Mouse (Mus musculus): Measurements from ENCODE around the gene Ephx1. TPM values are rescaled to one million over a fixed set of nuclear protein-coding genes. Genes with fewer than 3 reads are reported as not detected.
"Not testable (repeated sequence)": the region's sequence is repeated elsewhere in the genome, so short reads cannot be mapped to it uniquely, and the experiment has no call there.

Gene Ephx1
- total RNA-seq, 2 experiments from 2014 or later, result 17.0 to 19.1 TPM

DNA sequence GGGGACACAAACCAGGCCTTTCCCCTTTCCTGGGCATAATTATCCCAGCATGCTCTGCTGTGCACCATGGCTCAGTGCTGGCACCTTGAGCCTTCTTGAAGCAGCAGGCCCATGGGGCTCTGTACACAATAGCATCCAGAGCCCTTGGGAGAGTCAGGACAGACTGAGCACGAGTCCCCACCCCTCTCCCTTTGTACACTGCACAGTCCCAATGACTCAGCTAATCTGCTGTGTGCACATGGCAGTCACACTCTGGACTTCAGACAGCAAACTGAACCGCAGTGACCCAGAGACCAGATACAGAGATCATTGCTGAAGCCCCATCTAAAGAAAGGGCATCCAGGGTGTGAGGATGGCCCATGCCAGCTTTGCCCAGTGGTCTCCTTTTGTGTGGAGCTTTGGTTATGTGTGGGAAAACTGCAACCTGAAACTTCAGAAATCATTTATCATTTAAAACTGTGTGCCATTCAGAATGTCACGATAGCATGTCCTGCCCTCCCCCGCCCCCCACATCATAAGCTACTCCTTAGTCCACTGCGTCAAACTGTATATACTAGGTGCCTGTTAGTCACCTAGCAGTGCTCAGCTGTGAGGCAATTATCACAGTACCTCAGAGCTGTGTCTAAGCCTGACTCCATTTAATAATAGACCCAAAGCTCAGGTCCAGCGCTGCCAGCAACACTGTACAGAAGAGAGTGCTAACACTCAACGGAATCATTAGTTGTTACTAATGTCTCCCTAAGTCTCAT, 39.2 kb downstream of the Ephx1 start:
- intact Hi-C loops (cut with DNase I), result not testable (repeated sequence)

DNA sequence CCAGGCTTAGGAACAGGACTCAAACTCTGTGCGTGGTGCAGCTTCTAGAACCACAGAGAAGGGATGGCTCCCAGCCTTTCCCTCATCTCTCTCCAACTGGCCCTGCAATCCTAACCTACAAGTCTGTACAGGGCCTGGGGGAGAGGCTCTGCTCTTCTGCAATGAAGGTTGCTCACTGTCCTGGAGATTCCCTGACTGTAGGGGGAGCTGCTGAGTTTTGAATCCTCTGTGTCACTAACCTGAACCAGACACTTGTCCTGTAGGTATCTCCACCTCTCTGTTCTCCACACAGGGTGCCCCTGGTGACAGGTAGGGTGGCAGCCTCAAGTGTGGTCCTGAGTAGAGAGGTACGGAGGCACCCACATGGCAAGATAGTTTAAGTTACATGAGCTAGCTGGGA, 40.2 kb downstream of the Ephx1 start:
- DNase-seq (ENCODE audit: low spot score in 2 of 2), result no peak
- intact Hi-C loops (cut with DNase I), result no loop called here

More for the DNA sequence above, 39.2 kb downstream of the Ephx1 start:
- DNase-seq (ENCODE audit: low spot score in 2 of 2), result not testable (repeated sequence)

DNA sequence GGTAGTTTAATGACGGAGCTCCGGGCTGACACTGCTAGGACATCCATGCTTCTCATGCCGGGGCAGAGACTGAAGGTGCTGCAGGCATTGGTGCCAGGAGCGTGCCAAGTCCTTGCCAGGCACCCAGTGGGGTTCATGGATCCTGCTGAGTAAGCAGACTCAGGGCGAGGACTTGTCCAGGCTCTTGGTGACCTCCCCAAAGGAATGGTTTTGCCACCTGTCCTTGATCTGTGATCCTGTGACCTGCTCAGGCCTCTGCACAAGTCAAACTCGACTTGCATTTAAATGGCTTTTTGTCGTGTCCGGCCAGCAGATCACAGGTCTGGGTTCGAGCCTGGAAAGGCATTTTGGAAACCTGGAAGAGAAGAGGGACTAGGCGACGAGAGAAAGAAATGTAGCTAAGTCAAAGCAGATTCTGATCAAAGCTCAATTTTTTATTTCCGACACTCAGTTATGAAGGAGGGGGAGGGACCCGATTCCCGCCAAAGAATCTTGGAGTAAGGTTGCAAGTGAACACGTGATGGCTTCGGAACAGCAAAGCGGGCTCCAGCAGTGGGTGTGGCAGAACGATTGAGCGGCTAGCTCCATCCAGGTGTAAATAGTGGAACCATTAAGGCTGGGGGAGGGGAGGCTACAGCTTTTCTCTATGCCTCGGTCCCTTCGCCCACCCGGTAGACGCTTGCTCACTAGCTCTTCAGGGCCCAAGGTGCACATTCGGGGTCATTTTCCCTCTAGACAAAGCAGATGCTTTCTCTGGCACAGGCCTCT, 41.0 kb downstream of the Ephx1 start:
- intact Hi-C loops (cut with DNase I), result no loop called here
- no peak for DNase-seq (ENCODE audit: low spot score in 2 of 2)

DNA sequence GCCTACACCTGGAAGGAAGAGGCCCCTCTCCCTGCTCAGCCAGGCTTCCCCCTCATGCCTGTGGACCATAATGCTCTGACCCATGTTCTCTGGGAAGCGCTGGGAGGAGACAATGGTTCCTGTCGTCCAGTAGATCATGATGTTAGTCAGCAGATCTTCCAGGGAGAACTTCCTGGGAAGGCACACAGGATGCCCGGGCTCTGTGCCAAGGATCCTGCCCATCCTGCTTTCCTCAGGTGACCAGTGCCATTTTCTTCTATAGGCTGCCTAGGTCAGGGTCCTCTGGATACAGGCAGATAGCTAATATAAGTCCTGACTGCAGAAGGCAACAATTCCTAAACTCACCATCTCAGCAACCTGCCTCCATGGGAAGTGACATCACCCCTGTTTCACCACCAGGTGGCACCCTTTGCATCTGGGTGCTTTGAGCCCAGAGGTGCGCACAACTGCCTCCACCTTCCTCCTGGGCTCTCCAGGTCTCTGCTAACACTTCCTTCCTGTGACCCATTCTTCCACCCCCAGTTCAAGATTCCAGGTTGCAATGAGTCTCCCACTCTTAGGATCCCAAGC, 44.5 kb downstream of the Ephx1 start:
- DNase-seq (ENCODE audit: low spot score in 2 of 2), result no peak
- intact Hi-C loops (cut with DNase I), result no loop called here

DNA sequence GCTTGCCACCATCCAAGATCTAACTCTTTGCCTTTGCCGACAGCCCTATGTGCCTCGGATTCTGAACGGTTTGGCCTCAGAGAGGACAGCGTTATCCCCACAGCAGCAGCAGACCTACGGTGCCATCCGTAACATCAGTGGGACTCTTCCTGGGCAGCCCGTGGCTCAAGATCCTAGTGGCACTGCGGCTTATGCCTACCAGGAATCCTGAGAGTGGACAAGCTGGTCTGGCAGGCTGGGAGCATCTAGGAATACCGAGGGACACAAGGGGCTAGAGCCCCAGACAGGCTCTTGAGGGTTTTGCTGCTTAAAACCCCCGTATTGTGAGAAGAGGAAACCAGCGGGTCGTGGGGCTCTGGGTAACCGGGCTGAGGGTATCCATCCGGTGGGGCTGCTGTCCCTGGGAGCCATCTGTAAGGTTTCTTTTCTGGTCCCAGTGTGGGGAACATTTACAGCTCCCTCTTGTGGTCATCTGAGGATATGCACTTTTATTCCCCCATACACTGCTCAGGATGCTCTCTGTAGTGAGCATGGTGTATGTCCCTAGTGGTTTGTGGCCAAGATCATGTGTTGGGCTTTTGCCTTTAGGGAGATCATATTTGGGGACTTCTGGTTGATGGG, 46.5 kb downstream of the Ephx1 start:
- peak; percentile 51 to 61 for DNase-seq (ENCODE audit: low spot score in 2 of 2)
- intact Hi-C loops (cut with DNase I), result loop anchor here (1.0 kb wide), 1 partner anchor 74 kb away; no protein-coding TSS in a partner anchor

DNA sequence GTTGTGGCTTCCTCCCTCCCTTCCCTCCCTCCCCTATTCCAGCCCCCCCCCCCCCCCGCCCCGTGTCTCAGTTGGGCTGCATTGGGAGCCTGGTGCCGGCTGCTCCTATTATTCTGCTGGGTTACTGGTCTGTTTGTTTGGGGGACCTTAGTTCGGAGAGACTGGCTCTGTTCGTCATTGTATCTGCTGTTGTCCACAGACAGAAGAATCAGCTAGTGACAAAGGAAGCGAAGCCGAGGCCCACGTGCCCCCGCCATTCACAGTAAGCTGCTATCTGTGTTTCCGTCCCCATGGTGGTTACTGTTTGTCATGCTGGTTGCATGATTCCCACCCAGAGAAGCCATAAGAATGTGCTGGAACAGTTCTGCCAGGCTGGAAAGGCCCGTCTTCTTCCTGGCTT, 47.8 kb downstream of the Ephx1 start:
- intact Hi-C loops (cut with DNase I), result no loop called here
- DNase-seq (ENCODE audit: low spot score in 2 of 2), result no peak

DNA sequence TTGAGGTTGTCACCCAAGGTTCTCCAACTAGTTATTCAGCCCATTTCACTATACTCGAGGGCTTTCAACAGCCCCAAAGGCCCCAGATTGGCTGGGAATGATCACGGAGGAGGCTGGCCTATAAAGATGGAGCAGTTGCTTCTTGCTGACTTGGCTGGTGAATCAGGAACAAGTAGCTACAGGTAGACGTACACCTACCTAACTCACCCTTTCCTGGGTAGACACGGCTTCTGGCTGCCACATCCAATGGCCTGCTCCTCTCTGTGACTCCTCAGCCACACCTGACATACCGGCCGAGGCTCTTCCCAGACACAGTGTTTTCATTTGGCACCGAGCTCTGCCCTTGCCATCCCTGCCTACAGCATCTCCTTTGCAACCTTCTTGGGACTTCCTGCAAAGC, 53.4 kb downstream of the Ephx1 start:
- intact Hi-C loops (cut with DNase I), result no loop called here
- no peak for DNase-seq (ENCODE audit: low spot score in 2 of 2)

DNA sequence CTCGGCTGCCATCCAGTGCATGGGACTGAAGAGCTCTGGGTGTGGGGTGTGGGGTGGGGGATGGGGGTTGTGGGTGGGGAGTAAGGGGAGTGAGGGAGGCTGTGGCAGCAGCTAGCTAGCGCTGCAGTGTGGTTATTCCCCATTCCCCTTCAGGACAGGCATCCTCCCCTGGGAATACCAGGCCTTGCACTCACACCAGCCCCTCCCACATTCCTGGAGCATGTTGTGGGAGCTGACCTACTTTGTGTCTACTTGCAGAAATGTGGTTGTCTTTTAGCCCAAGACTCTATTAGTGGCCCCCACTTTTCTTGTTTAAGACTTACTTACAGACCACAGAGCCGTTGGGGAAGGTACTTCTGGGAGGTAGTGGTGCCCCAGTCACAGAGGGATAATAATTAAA, 54.2 kb downstream of the Ephx1 start:
- DNase-seq (ENCODE audit: low spot score in 2 of 2), result no peak
- intact Hi-C loops (cut with DNase I), result no loop called here

DNA sequence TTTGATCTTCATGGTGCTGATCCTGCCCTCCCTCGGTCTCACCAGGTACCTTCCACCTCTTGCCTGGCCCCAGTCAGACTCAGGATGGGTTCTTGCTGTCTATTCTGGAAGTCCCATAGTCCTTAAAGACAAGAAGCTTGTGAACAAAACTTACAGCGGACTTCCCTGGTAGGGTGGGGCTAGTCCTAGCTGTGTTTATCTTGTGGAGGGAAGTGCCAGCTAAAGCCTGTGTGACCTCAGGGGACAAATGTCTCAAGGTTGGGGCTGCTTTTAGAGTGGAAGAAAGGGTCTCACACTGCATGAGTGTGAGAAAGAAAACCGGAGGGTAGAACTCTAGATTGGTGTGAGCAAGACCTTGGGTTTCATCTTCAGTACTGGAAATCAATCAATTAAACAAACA, 54.9 kb downstream of the Ephx1 start:
- intact Hi-C loops (cut with DNase I), result no loop called here
- DNase-seq (ENCODE audit: low spot score in 2 of 2), result no peak

DNA sequence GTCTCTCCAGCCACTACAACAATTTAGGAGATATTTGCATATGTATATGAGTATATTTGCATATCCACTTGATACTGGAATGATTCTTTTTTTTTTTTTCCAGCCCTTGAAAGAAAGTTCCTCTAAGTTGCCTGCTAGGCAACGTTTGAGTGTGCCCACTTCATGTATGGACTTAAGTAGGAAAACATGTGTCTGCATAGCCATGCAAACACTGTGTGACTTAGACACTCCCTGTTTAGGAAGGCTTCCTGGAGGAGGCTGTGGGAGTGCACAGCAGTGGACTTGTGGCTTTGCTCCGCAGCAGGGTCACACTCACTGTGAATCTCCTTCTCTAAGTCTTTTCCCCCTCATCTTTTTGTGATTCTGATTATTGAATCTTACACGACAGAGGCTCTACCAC, 61.9 kb downstream of the Ephx1 start:
- intact Hi-C loops (cut with DNase I), result no loop called here
- no peak for DNase-seq (ENCODE audit: low spot score in 2 of 2)

DNA sequence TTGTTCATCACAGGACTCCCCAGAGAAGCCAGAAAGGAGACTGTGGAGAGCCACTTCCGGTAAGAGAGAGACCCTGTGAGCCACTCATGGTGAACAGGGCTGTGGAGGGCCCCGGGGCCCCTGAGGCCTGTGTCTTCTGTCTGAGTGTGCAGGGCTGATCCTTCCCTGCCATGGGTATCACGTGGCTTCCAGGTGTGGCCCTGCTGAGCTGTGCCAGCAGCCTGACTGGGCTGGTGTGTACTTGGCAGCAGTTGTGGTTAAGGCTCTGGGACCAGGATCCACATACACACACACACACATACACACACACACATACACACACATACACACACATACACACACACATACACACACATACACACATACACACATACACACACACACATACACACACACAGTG, 62.7 kb downstream of the Ephx1 start:
- DNase-seq (ENCODE audit: low spot score in 2 of 2), result no peak
- intact Hi-C loops (cut with DNase I), result no loop called here

DNA sequence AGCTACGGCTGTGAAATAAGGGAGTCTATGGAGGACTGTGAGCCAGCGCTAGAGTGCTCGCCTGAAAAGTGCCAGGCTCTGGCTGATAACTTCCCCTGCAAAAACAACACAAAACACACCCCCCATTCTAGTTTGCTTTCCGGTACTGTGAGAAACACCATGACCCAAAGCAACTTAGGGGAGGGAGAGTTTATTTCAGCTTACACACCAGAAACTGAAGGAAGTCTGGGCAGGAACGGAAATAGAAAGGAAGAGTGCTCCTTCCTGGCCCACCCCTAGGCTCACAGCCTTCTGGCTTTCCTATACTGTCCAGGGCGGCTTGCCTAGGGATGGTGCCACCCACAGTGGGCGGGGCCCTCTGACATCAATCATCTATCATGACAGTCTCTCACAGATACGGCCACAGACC, 63.7 kb downstream of the Ephx1 start:
- no peak for DNase-seq (ENCODE audit: low spot score in 2 of 2)
- intact Hi-C loops (cut with DNase I), result no loop called here

DNA sequence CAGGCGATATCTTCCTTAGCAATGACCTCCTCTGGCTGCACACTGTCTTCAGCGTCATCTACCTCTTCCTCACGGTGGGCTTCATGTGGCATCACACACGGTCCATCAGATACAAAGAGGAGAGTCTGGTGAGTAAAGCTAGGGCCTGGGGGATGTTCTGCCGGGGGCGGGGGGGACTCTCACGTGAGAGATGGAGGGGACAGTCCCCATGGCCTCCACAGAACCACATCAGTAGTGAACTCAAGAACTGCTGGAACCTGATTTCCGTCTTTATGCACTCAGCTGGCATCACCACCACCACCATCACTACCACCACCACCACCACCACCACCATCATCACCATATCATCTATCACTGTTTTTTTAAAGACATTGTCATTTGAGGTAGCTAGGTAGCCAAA, 64.3 kb downstream of the Ephx1 start:
- intact Hi-C loops (cut with DNase I), result no loop called here
- no peak for DNase-seq (ENCODE audit: low spot score in 2 of 2)

DNA sequence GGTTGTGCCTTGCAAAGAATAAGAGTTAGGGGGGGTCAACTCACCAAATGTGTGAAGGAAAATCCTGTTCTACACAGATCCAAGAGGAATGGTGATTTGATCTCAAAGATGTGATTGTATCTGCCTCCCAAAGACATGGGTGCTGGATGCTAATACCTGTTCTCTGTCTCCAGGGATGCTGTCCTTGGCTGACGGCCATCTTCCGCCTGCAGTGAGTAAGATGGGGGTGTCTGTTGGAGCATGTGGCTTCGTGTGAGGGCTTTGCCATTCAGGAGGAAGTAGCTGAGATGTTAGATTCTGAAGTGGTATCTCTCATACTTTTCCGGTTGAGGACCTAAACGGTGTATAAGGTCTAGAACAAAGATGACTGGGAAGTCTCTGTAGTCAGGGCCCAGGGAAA, 67.9 kb downstream of the Ephx1 start:
- no peak for DNase-seq (ENCODE audit: low spot score in 2 of 2)
- intact Hi-C loops (cut with DNase I), result no loop called here

DNA sequence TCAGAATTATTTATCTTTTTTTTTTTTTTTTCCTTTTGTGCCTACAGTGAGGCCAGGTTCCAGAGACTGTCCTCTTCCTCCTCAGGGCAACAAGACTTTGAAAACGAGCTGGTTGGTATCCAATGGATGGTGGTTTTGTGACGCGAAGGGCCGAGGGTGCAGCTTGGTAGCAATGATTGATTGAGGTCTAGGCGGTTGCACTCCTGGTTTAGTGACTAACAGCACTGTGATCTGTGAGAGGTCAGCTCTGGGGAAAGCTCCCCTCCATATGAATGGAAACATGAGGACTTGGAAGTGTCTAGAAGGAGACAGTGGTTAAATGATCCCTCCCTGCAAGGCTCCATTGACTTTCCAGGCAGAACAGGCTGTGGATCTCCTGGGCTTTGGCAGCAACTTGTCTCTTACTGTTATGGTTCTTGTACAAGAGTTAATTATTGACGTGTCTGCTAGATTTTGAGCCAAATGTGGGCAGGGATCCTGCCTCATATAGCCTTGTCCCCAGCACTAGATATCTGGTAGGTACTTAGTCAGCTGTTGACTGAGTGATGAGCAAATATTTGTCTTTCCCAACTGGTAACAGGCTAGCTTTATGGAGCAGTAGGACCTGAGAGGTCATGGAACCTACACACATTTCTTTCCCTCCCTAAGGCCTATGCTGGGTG, 68.5 kb downstream of the Ephx1 start:
- DNase-seq (ENCODE audit: low spot score in 2 of 2), result no peak
- intact Hi-C loops (cut with DNase I), result no loop called here

DNA sequence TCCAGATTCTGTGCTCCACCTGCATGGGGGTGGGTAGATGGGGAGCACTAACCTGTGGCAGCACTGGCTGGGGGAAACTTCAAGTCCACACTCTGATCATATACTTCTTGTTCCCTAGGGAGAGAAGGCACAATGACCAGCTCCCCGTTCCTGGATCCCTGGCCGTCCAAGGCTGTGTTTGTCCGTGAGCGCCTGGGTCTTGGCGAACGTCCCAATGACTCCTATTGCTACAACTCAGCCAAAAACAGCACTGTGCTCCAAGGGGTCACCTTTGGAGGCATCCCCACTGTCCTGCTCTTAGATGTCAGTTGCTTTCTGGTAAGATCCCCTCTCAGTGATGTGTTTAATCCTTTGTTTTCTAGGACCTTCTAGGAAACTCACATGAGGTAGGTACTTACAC, 74.3 kb downstream of the Ephx1 start:
- no peak for DNase-seq (ENCODE audit: low spot score in 2 of 2)
- intact Hi-C loops (cut with DNase I), result no loop called here

DNA sequence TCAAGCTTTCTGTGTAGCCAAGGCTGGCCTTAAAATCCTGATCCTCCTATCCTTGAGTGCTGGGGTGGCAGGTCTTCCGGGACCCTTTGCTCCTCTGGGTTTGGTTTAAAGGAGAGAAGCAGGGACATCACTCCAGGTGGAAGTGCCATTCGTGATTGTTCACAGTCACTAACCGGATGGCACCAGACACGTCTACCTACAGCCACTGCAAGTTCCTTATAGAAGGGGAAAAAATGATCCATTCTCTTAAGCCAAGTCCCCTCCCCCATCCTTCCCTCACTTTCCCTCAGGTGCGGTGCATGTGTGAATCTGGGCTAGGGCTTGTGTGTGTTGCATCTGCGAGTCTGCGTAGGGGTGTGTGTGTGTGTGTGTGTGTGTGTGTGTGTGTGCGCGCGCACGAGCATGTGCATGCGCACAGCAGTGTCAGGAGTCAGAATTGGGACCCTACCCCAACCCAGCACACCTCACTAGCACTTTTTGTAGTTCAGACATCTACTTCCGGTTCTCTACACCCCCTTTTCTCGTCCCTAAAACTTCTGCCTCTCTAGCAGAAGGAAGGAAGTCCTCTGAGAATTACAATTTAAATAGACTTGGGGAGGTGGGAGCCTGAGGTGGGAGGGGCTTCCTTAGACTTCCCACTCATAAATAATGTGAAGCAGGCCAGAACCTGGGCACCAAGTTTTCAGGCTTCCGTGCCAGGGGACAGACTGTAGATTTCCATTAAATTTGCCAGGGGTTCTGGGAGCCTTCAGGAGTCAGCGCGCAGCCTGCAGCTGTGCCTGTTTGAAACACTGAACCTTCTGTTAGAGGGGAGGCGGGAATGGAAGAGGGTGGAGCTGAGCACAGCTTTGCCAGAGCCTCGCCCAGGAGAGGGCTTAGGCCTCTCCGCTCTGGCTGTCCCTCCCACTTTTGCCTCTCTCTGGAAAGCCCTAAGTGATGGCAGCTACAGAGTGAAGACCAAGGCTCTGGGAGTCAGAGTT, 75.4 kb downstream of the Ephx1 start:
- DNase-seq (ENCODE audit: low spot score in 2 of 2), result peak; percentile 14 to 42
- intact Hi-C loops (cut with DNase I), result no loop called here

DNA sequence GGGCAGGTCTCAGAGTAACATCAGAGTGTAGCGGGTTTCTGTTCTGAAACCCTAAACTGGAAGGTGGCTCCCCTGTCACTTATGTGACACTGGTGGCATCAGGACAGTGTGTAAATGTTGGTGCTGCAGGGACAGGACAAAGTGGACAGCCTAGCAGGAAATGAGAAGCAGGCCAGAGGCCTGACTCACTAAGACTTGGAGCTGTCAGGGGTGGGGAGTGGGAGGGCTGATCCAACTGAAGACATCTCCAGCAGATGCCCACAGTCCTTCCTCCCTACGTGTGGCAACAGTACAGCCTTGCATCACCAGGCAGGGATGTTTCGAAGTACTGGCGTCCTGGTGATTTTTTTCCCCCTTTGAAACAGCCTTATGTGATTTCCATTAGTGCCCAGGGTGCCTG, 76.2 kb downstream of the Ephx1 start:
- intact Hi-C loops (cut with DNase I), result no loop called here
- DNase-seq (ENCODE audit: low spot score in 2 of 2), result no peak

DNA sequence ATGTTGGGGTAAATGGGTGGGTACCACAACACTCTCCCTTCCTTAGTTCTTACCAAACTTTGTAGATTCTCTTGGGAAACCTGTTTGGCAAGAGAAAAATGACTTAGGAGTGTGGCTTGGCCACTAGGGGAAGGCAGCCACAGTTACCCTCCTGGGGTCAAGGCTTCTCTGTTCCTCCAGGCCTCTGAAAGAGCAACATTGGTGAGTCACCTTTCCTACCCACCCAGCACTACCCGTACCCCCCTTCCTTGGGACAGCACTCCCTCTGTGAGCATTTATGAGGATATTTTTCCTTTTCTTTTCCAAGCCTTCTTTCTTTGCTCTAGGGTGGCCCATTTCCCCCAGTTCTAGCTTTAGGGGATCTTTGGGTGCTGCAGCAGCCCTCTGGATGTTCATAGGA, 76.8 kb downstream of the Ephx1 start:
- intact Hi-C loops (cut with DNase I), result no loop called here
- no peak for DNase-seq (ENCODE audit: low spot score in 2 of 2)
